Comparison of ENCODE assay signal across 8 mouse cellular contexts in genomic region chr2:132263421-132264265, GRCm38 (mm10). TPM values are rescaled to one million over a fixed set of nuclear protein-coding genes. Genes with fewer than 3 reads are reported as not detected.
DNase-seq lines count a peak whose midpoint lies in the region; ATAC-seq and TF ChIP-seq lines count a peak whose summit lies in the region.

No protein-coding gene starts in this region.

- WGBS in embryonic facial prominence, embryonic 11.5 days = under 1% methylated on average over 47 of the region's 47 CpGs
- under 1% methylated on average over 47 of the region's 47 CpGs for WGBS in hindbrain, embryonic 14.5 days
- under 1% methylated on average over 47 of the region's 47 CpGs for WGBS in liver, embryonic 12.5 days (ENCODE audit: insufficient replicate concordance)
- WGBS in neural tube, embryonic 15.5 days = under 1% methylated on average over 46 of the region's 47 CpGs

- TF ChIP-seq RAD21 in MEL (IDR thresholded peaks at IDR 0.05; ENCODE audit: low read depth, low read length) = no peak

- peaks cover 0 to 14% of the 10 kb centered on the region in 2 experiments; a peak in 2 of 4 replicates for H3K36me3 ChIP-seq in MEL (ENCODE audit: control insufficient read depth in 1 of 2, insufficient read depth in 2 of 2, low read length in 2 of 2)
- H3K36me3 ChIP-seq in embryonic facial prominence, embryonic 11.5 days (replicated peaks; ENCODE audit: control insufficient read depth, insufficient read depth, low read depth, low read length) = no peaks in the 10 kb centered on the region
- H3K36me3 ChIP-seq in hindbrain, embryonic 14.5 days (replicated peaks; ENCODE audit: control insufficient read depth, insufficient read depth) = no peaks in the 10 kb centered on the region
- H3K36me3 ChIP-seq in liver, embryonic 12.5 days = no peaks in the 10 kb centered on the region
- no peaks in the 10 kb centered on the region for H3K36me3 ChIP-seq in neural tube, embryonic 15.5 days

- ATAC-seq in embryonic facial prominence, embryonic 11.5 days (replicated peaks; ENCODE audit: insufficient number of reproducible peaks, low FRiP score, low TSS enrichment, low read depth) = no peak; the same call in none of the 2 replicates
- peak; percentile 29; the same call in 1 of the 2 replicates for ATAC-seq in hindbrain, embryonic 14.5 days (ENCODE audit: low FRiP score)
- peak; percentile 62 for ATAC-seq in liver, embryonic 12.5 days
- peak; percentile 62 for ATAC-seq in neural tube, embryonic 15.5 days (ENCODE audit: low FRiP score)
- ATAC-seq in granulocyte monocyte progenitor cell, adult 5-6 weeks (replicated peaks; ENCODE audit: poor library complexity, severe bottlenecking) = no peak

- H3K27ac ChIP-seq in gastrocnemius, adult 2 months = peak overlapping the region; percentile 93
- peak overlapping the region; percentile 32 for H3K27ac ChIP-seq in MEL (ENCODE audit: control insufficient read depth, low read depth, low read length)
- peak overlapping the region; percentile 66 for H3K27ac ChIP-seq in embryonic facial prominence, embryonic 11.5 days (replicated peaks; ENCODE audit: low read depth, low read length)
- peak overlapping the region; percentile 88 for H3K27ac ChIP-seq in hindbrain, embryonic 14.5 days
- peak overlapping the region; percentile 90 for H3K27ac ChIP-seq in liver, embryonic 12.5 days
- peak overlapping the region; percentile 91 for H3K27ac ChIP-seq in neural tube, embryonic 15.5 days (replicated peaks)

- H3K4me3 ChIP-seq in gastrocnemius, adult 2 months = peak overlapping the region; percentile 91
- peak overlapping the region; percentile 97 for H3K4me3 ChIP-seq in MEL (ENCODE audit: control insufficient read depth in 1 of 2, insufficient read depth in 1 of 2, low read depth in 2 of 2, low read length in 2 of 2)
- H3K4me3 ChIP-seq in embryonic facial prominence, embryonic 11.5 days (ENCODE audit: low read depth, low read length) = peak overlapping the region; percentile 80
- H3K4me3 ChIP-seq in hindbrain, embryonic 14.5 days (replicated peaks; ENCODE audit: low read length) = peak overlapping the region; percentile 93
- peak overlapping the region; percentile 93 for H3K4me3 ChIP-seq in liver, embryonic 12.5 days
- peak overlapping the region; percentile 96 for H3K4me3 ChIP-seq in neural tube, embryonic 15.5 days (replicated peaks)

- no peaks in the 10 kb centered on the region for H3K9me3 ChIP-seq in MEL (replicated peaks; ENCODE audit: insufficient read depth, low read length)
- H3K9me3 ChIP-seq in embryonic facial prominence, embryonic 11.5 days (replicated peaks; ENCODE audit: control insufficient read depth, low read length) = no peaks in the 10 kb centered on the region
- no peaks in the 10 kb centered on the region for H3K9me3 ChIP-seq in hindbrain, embryonic 14.5 days (ENCODE audit: control insufficient read depth, low read length)
- no peaks in the 10 kb centered on the region for H3K9me3 ChIP-seq in liver, embryonic 12.5 days (replicated peaks)
- H3K9me3 ChIP-seq in neural tube, embryonic 15.5 days (replicated peaks) = no peaks in the 10 kb centered on the region

- intact Hi-C loops in gastrocnemius, adult 2 months (cut with DNase I) = loop anchor here (2.0 to 5.0 kb wide), 2 partner anchors 43 to 224 kb away; no protein-coding TSS in a partner anchor

- peak; percentile 34 for DNase-seq in gastrocnemius, adult 2 months
- no peak for DNase-seq in gastrocnemius, adult 18-20 months (ENCODE audit: low spot score)
- peak; percentile 73 for DNase-seq in MEL (ENCODE audit: low read depth, low spot score)
- DNase-seq in embryonic facial prominence, embryonic 11.5 days (ENCODE audit: low spot score) = peak; percentile 51
- DNase-seq in hindbrain, embryonic 14.5 days (ENCODE audit: low spot score) = peak; percentile 51

- peak overlapping the region; percentile 65 for H3K4me2 ChIP-seq in embryonic facial prominence, embryonic 11.5 days (ENCODE audit: low read depth, low read length)
- peak overlapping the region; percentile 77 for H3K4me2 ChIP-seq in hindbrain, embryonic 14.5 days (replicated peaks)
- peak overlapping the region; percentile 95 for H3K4me2 ChIP-seq in liver, embryonic 12.5 days
- H3K4me2 ChIP-seq in neural tube, embryonic 15.5 days = peak overlapping the region; percentile 62

- peaks cover 3 to 11% of the 10 kb centered on the region in 2 experiments; a peak in 3 of 4 replicates for H3K4me1 ChIP-seq in MEL (ENCODE audit: control insufficient read depth in 1 of 2, insufficient read depth in 2 of 2, low read length in 2 of 2)
- H3K4me1 ChIP-seq in embryonic facial prominence, embryonic 11.5 days (ENCODE audit: control insufficient read depth, insufficient read depth, low read length) = no peaks in the 10 kb centered on the region
- H3K4me1 ChIP-seq in hindbrain, embryonic 14.5 days (replicated peaks; ENCODE audit: control insufficient read depth, insufficient read depth, low read length) = peaks cover 15% of the 10 kb centered on the region
- peaks cover 28% of the 10 kb centered on the region for H3K4me1 ChIP-seq in liver, embryonic 12.5 days
- H3K4me1 ChIP-seq in neural tube, embryonic 15.5 days = peaks cover 20% of the 10 kb centered on the region

- no peak for TF ChIP-seq CTCF in gastrocnemius, adult 2 months (IDR thresholded peaks at IDR 0.05)
- 0 out of 6 replicates have a peak, but pooled peaks of 1 of the 3 experiments have one; percentile 5 for TF ChIP-seq CTCF in MEL (IDR thresholded peaks at IDR 0.05 in 2 of 3, conservative IDR thresholded peaks at IDR 0.05 in 1 of 3; ENCODE audit: control insufficient read depth in 1 of 3, insufficient read depth in 1 of 3, low read depth in 2 of 3, low read length in 3 of 3, poor library complexity in 1 of 3, severe bottlenecking in 1 of 3)

- no peak; a peak in 1 of 4 replicates for TF ChIP-seq POLR2A in MEL (IDR thresholded peaks at IDR 0.05; ENCODE audit: control insufficient read depth in 1 of 2, insufficient read depth in 1 of 2, low read depth in 1 of 2, low read length in 2 of 2, poor library complexity in 1 of 2)

- H3K27me3 ChIP-seq in MEL (ENCODE audit: control insufficient read depth in 1 of 2, insufficient read depth in 2 of 2, low read length in 2 of 2) = no peaks in the 10 kb centered on the region
- H3K27me3 ChIP-seq in embryonic facial prominence, embryonic 11.5 days (ENCODE audit: control insufficient read depth, insufficient read depth, low read length) = no peaks in the 10 kb centered on the region
- H3K27me3 ChIP-seq in hindbrain, embryonic 14.5 days (ENCODE audit: control insufficient read depth, insufficient read depth, low read length) = no peaks in the 10 kb centered on the region
- H3K27me3 ChIP-seq in liver, embryonic 12.5 days (replicated peaks) = no peaks in the 10 kb centered on the region
- H3K27me3 ChIP-seq in neural tube, embryonic 15.5 days (replicated peaks) = no peaks in the 10 kb centered on the region

- H3K79me2 ChIP-seq in MEL (ENCODE audit: control insufficient read depth, insufficient read depth, low read length, poor library complexity) = peaks cover 9% of the 10 kb centered on the region

- TF ChIP-seq EP300 in MEL (IDR thresholded peaks at IDR 0.05; ENCODE audit: low read depth in 1 of 2, low read length in 2 of 2) = no peak

- peak overlapping the region; percentile 89 for H3K9ac ChIP-seq in MEL (ENCODE audit: control insufficient read depth, low read depth, low read length, poor library complexity, severe bottlenecking)
- peak overlapping the region; percentile 84 for H3K9ac ChIP-seq in embryonic facial prominence, embryonic 11.5 days (replicated peaks; ENCODE audit: low read length)
- peak overlapping the region; percentile 94 for H3K9ac ChIP-seq in hindbrain, embryonic 14.5 days
- H3K9ac ChIP-seq in liver, embryonic 12.5 days = peak overlapping the region; percentile 91
- H3K9ac ChIP-seq in neural tube, embryonic 15.5 days (replicated peaks) = peak overlapping the region; percentile 97

RNA-seq across cellular contexts. Expression of gene Cds2, which starts 0.7 kb away (rescaled TPM):
- total RNA-seq in gastrocnemius, adult 2 months (2021) = 10 to 100 TPM; 13.0 to 17.7 TPM
- 10 to 100 TPM; 14.6 to 20.6 TPM for total RNA-seq in gastrocnemius, adult 18-20 months (2021)
- 8.8 and 10.3 TPM in 2 replicates for total RNA-seq in MEL (2012; rRNA removed)
- polyA plus RNA-seq in MEL (2012; ENCODE audit: insufficient read depth in 1 of 2, insufficient read length in 2 of 2, low read depth in 1 of 2, low replicate concordance in 2 of 2, missing spikeins in 1 of 2) = 10 to 100 TPM in 1 of 2 experiments, not detected in 1; 28.5 TPM
- polyA plus RNA-seq in embryonic facial prominence, embryonic 11.5 days (2014; fragmentation: Nextera tagmentation; extraction: Ambion mirVana) = 32.2 and 33.2 TPM in 2 replicates
- polyA plus RNA-seq in hindbrain, embryonic 14.5 days (2014; fragmentation: Nextera tagmentation; extraction: Ambion mirVana) = 57.2 and 59.9 TPM in 2 replicates
- polyA plus RNA-seq in liver, embryonic 12.5 days (2016; fragmentation: Nextera tagmentation; extraction: Ambion mirVana) = 13.7 and 15.4 TPM in 2 replicates
- polyA plus RNA-seq in neural tube, embryonic 15.5 days (2015; fragmentation: Nextera tagmentation; extraction: Ambion mirVana) = 49.4 and 57.8 TPM in 2 replicates
- 8.7 and 22.5 TPM in 2 replicates for total RNA-seq in granulocyte monocyte progenitor cell, adult 5-6 weeks (2014; fragmentation: Nextera tagmentation)
- total RNA-seq in granulocyte monocyte progenitor cell, adult 5-6 weeks (2017) = 7.0 and 9.7 TPM in 2 replicates

RNA-seq across cellular contexts. Expression of gene Pcna, which starts 10.5 kb away (rescaled TPM):
- total RNA-seq in gastrocnemius, adult 2 months (2021) = 10 to 100 TPM; 19.0 to 22.9 TPM
- 10 to 100 TPM; 18.1 to 19.8 TPM for total RNA-seq in gastrocnemius, adult 18-20 months (2021)
- total RNA-seq in MEL (2012; rRNA removed) = 398 and 427 TPM in 2 replicates
- polyA plus RNA-seq in MEL (2012; ENCODE audit: insufficient read depth in 1 of 2, insufficient read length in 2 of 2, low read depth in 1 of 2, low replicate concordance in 2 of 2, missing spikeins in 1 of 2) = 100 to 1,000 TPM; 308 to 541 TPM
- 385 and 425 TPM in 2 replicates for polyA plus RNA-seq in embryonic facial prominence, embryonic 11.5 days (2014; fragmentation: Nextera tagmentation; extraction: Ambion mirVana)
- polyA plus RNA-seq in hindbrain, embryonic 14.5 days (2014; fragmentation: Nextera tagmentation; extraction: Ambion mirVana) = 111 and 120 TPM in 2 replicates
- 353 and 360 TPM in 2 replicates for polyA plus RNA-seq in liver, embryonic 12.5 days (2016; fragmentation: Nextera tagmentation; extraction: Ambion mirVana)
- 98.3 and 150 TPM in 2 replicates for polyA plus RNA-seq in neural tube, embryonic 15.5 days (2015; fragmentation: Nextera tagmentation; extraction: Ambion mirVana)
- 627 and 644 TPM in 2 replicates for total RNA-seq in granulocyte monocyte progenitor cell, adult 5-6 weeks (2014; fragmentation: Nextera tagmentation)
- total RNA-seq in granulocyte monocyte progenitor cell, adult 5-6 weeks (2017) = 619 and 668 TPM in 2 replicates

RNA-seq across cellular contexts. Expression of gene Tmem230, which starts 16.0 kb away (rescaled TPM):
- 10 to 100 TPM; 23.2 to 28.1 TPM for total RNA-seq in gastrocnemius, adult 2 months (2021)
- 10 to 100 TPM; 27.2 to 28.8 TPM for total RNA-seq in gastrocnemius, adult 18-20 months (2021)
- 8.3 and 9.1 TPM in 2 replicates for total RNA-seq in MEL (2012; rRNA removed)
- 10 to 100 TPM in 1 of 2 experiments, not detected in 1; 21.5 TPM for polyA plus RNA-seq in MEL (2012; ENCODE audit: insufficient read depth in 1 of 2, insufficient read length in 2 of 2, low read depth in 1 of 2, low replicate concordance in 2 of 2, missing spikeins in 1 of 2)
- 51.3 and 56.4 TPM in 2 replicates for polyA plus RNA-seq in embryonic facial prominence, embryonic 11.5 days (2014; fragmentation: Nextera tagmentation; extraction: Ambion mirVana)
- polyA plus RNA-seq in hindbrain, embryonic 14.5 days (2014; fragmentation: Nextera tagmentation; extraction: Ambion mirVana) = 47.1 and 48.8 TPM in 2 replicates
- 24.4 and 25.7 TPM in 2 replicates for polyA plus RNA-seq in liver, embryonic 12.5 days (2016; fragmentation: Nextera tagmentation; extraction: Ambion mirVana)
- 40.8 and 42.8 TPM in 2 replicates for polyA plus RNA-seq in neural tube, embryonic 15.5 days (2015; fragmentation: Nextera tagmentation; extraction: Ambion mirVana)
- total RNA-seq in granulocyte monocyte progenitor cell, adult 5-6 weeks (2014; fragmentation: Nextera tagmentation) = 50.1 and 51.5 TPM in 2 replicates
- total RNA-seq in granulocyte monocyte progenitor cell, adult 5-6 weeks (2017) = 18.7 and 19.4 TPM in 2 replicates

Comparison
In these comparisons a context has a peak if more than half of its experiments do, and no peak if none do; other contexts are left out.
1. H3K27ac ChIP-seq: peak in every context shown above with its lines; median percentile 93 in gastrocnemius, adult 2 months; 91 in neural tube, embryonic 15.5 days; 90 in liver, embryonic 12.5 days; 88 in hindbrain, embryonic 14.5 days; 66 in embryonic facial prominence, embryonic 11.5 days; 32 in MEL.
2. ATAC-seq: peak in hindbrain, embryonic 14.5 days (single experiment), liver, embryonic 12.5 days (single experiment) and neural tube, embryonic 15.5 days (single experiment); none in embryonic facial prominence, embryonic 11.5 days (single experiment) and granulocyte monocyte progenitor cell, adult 5-6 weeks (single experiment).
3. Peak in every context shown above with its lines, with median percentiles within 50 percentile points of each other: H3K4me3 ChIP-seq, H3K9ac ChIP-seq and H3K4me2 ChIP-seq.